Mouse (Mus musculus) adrenal gland, postnatal 0 days (tissue): Measurements from ENCODE around the gene Olfr58. TPM values are rescaled to one million over a fixed set of nuclear protein-coding genes. Genes with fewer than 3 reads are reported as not detected.

Source experiments
- polyA plus RNA-seq: library from polyadenylated mRNA; unstranded; fragments of >200 nt; fragmentation: Nextera tagmentation; extraction: Ambion mirVana; gene quantifications from 2 replicates; pipeline ENCODE4 v1.2.1, GENCODE M21; 2015

The Olfr58 gene
- polyA plus RNA-seq: not detected in 2 replicates

GRCm38 (mm10) chr9:19779983-19780382 is at the start of gene Olfr58:
TSS of gene Olfr58 (plus strand) at chr9:19780283.

GRCm38 (mm10) chr9:19804606-19805005 is 24.5 kb downstream of the Olfr58 start, which contains the start of gene Olfr859:
TSS of gene Olfr859 (plus strand) at chr9:19804906.

Other genes with a start within 250 kb of the Olfr58 start
- gene Olfr853, start 239.2 kb upstream of the Olfr58 start, polyA plus RNA-seq: not detected in 2 replicates
- gene Olfr854, start 212.9 kb upstream of the Olfr58 start, polyA plus RNA-seq: not detected in 2 replicates
- gene Olfr855, start 197.7 kb upstream of the Olfr58 start, polyA plus RNA-seq: not detected in 2 replicates
- gene Zfp317, start 158.2 kb upstream of the Olfr58 start, polyA plus RNA-seq: 12.7 and 13.9 TPM in 2 replicates
- gene Olfr857, start 70.8 kb upstream of the Olfr58 start, polyA plus RNA-seq: not detected in 2 replicates
- gene Olfr859, start 24.6 kb downstream of the Olfr58 start, polyA plus RNA-seq: not detected in 2 replicates
- gene Olfr860, start 69.5 kb downstream of the Olfr58 start, polyA plus RNA-seq: not detected in 2 replicates
- not detected in 2 replicates for gene Olfr862, start 107.7 kb downstream of the Olfr58 start, polyA plus RNA-seq
- 0.24 and 0.33 TPM in 2 replicates for gene Olfr77, start 136.6 kb downstream of the Olfr58 start, polyA plus RNA-seq
- gene Olfr866, start 247.8 kb downstream of the Olfr58 start, polyA plus RNA-seq: not detected in 2 replicates